Mouse (Mus musculus): ENCODE measurements around the gene Nhsl2.
A peak's percentile ranks its signal among the peaks of the same experiment; 100 is the strongest.
"Not testable (repeated sequence)": the region's sequence is repeated elsewhere in the genome, so short reads cannot be mapped to it uniquely, and the experiment has no call there.

The Nhsl2 gene

DNA sequence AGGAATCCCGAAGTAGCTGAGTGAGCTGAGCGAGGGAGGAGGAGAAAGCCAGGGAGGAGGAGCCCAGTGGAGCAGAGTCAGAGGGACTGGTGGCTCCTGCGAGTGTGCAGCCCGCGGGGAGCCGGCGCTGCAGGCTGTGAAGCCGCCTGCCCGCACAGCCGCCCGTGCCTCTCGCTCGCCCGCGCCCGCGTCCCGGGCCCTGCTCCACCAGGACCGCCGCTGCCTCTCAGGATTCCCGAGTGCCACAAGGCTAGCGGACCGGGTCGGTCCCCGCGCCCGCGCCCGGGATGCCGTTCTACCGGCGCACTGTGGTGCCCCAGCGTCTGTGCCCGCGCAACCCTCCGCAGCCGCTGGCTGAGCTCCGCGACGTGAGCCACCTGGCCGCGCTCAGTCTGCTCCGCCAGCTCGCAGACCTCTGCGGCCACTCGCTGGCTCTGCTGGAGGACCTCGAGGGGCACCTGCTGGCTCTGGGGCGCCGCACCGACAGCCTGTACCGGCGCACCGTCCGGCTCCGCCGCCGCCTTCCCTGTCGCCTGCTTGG is at the start of gene Nhsl2:
Gene Nhsl2, plus strand, starts transcription at position 105 of the 541 bp plus-strand sequence.
- peak; percentile 6 for DNase-seq

DNA sequence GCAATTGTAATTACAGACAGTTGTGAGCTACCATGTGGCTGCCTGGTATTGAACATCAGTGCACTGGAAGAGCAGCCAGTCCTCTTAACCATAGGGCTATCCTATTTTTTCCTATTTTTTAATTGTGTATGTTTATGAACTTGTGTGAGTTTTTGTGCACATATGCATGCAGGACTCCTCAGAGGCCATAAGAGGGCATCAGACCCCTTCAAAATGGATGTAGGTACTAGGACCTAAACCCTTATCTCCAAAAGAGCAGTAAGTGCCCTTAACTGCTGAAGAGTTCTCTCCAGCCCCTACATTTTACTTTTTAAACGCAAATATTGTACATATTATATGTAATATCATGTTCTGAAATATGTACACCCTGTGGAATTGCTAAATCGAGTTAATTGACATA is 43.7 kb upstream of the Nhsl2 start:
- DNase-seq, result no peak

DNA sequence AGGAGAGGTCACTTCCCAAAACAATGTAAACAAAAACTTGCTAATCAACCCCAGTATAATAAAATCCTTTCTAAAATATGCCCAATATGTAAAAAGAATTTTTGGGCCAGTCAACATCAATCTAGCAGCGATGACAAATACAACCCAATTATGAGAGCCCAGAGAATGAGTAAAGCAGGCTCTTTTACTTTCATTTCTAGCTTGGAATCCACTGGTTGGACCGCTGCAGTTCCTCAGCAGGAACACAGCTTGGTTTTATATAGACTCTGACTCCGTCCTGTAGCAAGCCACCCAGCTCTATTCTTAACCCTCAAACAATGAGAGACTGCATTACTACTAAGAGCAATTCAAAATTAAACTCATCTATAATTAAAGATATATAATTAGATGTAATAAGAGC is 37.4 kb upstream of the Nhsl2 start:
- no peak for DNase-seq

DNA sequence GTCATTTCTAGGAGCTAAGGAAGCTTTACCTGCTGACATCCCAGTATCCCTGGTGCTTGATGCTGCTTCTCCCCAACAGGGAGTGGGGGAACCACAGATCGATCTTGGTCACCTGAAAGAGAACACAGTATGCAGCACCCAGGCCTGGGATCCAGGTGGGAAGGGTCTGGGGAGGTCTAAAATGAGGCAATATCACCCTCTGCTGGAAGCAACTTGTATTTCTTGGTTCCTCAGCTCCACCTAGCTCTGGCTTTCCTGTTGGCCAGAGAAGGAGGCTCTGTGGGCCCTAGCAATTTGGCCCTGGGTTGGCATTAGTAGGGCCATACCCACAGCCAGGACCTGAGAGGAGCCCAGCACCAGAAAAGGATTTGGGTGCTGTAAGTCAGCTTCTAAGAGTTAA is 30.0 kb upstream of the Nhsl2 start:
- DNase-seq, result peak; percentile 24

DNA sequence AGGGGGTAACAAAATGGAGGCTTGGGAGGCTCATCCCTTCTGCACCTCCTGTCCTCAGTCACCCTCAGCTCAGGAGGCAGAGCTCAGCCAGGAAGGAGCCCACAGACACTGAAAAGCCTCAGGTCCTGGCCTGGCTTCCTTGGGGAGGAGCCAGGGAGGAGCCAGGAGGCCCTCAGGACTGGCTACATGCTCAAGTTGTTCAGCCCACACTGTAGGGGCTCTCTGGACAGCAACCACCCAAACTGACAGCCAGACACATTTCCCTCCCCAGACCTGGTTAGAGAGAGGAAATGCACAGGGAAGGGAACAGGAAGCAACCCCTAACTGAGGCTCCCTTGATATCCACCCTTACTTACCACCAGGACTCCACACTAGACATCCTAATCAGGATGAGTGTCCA is 29.2 kb upstream of the Nhsl2 start:
- DNase-seq, result not testable (repeated sequence)

DNA sequence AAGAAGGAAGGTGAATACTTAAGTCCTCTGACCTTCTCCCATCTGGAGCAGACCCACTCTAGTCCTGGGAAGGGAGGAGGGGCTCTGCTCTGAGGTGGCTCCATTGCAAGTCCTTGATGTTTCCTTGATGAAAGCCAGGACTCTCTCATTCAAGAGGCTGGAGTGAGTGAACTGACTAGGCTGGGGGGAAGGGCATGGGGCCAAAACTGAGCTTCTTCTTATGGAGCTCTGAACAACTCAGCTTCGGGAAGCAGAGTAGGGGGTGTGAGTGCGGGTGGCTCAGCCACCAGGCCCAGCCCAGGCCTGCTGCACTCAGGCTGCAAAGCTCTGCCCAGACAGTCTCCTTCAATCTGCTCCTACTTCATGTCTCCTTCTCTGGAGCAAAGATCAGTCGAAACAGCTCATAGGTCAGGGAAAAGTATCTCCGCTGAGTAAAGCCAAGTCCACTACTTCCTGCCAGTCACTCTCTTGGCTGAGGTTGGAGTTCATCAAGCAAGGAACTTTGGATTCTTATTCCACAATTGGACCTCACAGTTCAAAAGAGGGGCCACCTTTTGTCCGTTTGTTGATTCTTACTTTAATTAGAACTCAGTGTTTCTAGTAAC is 1.9 kb upstream of the Nhsl2 start:
- no peak for DNase-seq

DNA sequence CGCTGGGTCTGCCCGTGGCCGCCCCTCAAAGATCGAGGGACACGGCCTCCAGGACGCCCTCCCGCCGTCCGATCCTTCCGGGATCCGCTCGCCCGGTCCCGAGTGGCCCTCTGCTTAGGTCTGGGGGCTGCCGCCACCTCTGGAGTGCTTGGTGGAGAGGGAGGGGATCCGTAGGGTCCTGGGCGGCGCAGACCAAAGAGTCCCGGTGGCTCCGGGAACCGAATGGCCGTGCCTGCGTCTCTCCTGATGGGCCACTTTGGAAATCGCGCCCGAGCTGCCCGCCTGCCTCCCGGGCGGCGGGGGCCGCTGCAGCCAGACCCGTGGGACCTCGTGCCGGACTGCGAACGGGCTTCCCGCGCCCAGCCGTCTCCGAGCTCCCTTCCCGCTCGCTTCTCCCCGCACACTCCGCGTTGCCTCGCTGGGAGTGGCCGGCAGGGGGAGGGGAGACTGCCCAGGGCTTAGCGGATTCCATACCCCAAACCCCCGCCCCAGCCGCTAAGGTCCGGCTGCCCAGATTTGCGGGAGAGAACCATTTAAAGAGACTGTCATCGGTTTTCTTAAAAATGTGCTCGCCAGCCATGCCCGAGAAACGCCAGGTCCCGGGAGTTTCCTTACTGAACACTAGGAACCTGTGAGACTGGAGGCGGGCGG is 841 bp downstream of the Nhsl2 start:
- DNase-seq, result peak; percentile 3

DNA sequence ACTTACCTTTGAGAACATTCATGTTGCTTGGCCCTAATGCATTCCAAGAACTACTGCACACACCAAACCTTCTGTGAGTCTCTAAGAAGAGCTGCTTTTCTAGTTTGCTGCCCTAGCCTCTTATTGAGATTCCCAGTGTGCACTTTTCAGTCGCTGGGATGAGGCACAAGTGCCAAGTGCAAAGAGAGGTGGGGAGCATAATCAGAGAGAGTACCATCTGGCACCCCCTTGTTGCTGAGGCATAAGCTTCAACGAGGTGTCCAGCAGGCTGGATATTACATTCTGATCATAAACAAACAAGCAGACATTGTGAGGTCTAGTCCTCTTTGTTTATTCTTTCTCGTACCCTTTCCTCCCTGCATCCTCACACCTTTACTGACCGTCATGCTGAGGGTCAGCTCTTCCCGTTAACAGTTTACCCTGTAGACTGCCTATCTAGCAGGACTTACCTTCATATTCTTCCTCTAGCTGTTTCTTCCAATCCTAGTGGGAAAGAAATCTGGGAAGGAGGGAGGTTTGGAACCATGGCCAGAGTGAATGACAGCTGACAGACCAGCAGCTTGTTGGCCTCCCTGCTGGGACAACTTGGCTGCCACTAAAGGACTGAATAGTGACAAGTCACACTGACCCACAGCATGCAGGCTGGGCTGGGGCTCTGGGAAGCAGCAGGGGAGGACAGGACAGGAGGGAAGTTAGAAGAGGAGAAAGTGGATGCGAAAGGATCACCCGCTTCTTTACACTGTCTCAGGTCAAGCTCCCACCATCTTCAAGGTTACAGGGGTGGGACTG is 2.6 kb downstream of the Nhsl2 start:
- DNase-seq, result no peak

DNA sequence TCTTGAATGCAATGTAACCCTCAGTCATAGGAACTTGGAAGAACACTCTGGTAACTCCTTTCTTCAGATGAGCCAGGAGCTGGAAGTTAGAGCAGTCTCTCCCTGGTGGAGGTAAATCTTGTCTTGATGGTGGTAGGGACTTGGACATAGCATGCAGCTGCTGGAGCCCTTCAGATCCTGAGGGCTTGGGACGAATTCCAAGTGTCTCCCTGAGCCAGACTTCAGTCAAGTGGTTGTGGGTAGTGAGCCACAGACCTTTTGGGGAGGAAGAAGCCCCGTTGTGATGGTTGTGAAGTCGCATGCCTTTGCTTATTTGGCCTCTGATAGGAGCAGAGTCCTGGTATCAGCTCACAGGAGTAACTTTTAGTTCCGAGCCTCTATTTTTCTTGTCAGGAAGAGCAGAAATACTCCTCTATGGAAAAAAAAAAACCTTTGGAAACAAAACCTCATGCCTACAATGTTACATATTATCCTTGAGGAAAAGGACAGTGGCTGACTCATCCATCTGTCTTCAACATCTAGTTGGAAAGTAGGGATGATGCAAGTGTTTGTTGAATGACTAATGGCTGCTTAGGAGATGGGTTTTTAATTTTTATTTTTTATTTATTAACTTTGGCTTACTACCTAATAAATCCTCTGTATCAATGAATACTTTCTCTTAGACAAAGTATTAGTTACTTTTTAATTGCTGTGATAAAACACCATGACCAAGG is 14.6 kb downstream of the Nhsl2 start:
- no peak for DNase-seq

DNA sequence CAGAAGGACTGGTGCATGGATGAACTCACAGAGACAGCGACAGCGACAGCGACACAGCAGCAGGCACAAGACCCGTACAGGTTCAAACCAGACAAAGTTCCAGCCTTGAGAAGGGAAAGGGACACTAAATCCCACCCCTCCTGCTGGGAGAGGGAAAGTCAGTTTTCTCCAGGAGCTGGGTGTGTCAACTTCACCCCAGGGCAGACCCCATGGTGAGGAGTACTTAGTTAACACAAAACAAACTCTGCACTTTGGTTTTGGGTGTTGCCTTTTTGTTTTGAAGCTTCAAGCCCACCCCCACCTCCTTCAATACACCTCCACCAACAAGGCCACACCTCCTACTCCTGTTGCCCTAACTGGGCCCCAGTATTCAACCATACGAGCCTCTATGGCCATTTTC is 15.6 kb downstream of the Nhsl2 start:
- DNase-seq, result no peak

DNA sequence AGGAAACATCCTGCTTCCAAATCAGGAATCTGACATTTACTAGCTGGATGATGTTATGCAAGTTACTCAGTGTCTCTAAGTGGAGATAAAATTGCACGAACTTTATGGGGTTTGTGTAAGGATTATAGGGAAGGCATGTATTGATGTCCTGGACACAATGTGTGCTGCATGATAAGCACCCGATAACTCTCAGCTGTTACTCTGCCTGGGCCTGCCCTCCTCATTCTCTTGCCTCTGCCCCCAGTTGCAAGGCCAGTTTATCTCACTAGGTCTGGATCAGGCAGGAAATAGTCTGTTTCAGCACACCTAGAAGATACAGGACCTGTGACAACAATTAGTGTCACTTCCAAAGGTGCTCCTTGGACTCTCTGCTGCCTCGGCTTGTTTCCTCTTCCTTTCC is 25.0 kb downstream of the Nhsl2 start:
- no peak for DNase-seq

DNA sequence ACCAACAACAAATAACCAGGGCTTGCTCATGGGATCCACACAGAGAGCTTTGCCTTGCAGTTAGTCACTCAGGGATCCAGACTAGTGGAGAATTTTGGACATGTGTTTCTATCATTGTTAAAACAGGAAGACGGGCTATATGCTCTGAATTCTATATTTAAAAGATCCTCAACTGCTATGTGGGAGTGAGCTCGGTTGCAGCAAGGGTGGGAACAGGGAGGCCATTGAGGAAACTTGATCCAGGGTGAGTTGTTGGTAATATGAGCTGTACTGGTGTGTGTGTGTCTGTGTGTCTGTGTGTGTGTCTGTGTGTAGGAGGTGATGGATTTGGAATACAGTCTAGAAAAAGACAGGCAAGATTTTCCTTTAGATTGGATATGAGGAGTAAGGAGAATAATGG is 25.7 kb downstream of the Nhsl2 start:
- no peak for DNase-seq

DNA sequence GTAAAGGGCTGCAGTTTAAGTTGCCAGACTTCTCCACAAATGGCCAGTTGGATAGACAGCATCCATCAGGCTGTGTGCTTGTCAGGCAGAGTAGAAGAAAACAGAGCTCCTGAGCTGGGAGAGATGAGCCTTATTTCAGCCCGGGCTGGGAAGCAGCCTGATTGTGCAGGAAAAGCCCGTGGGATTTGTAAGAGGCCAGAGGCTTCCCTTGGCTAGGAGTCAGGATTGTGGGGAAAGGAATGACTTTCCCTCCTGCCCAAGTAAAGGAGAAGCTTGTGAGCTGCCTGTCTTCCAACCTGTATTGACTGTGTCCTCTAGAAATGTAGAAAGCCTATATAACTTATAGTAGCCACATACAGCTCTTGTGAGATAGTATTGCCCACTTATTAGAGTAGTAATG is 27.0 kb downstream of the Nhsl2 start:
- no peak for DNase-seq

DNA sequence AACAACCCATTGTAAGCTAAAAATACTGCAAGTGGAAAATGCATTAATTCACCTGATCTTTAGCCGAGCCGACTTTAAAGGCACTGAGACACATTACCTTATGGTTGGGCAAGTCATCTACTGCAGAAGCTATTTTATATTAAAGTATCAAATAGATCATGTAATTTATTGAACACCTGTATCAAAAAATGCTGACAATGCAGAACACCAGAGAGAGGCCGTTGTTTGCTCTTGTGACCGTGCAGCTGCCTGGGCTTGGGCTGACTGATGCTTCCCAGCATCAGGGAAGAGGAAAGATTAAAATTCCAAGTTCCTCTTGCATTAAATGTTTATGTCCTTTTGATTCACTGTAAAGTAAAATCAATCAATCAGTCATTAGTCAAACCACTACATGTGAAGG is 28.7 kb downstream of the Nhsl2 start:
- no peak for DNase-seq

DNA sequence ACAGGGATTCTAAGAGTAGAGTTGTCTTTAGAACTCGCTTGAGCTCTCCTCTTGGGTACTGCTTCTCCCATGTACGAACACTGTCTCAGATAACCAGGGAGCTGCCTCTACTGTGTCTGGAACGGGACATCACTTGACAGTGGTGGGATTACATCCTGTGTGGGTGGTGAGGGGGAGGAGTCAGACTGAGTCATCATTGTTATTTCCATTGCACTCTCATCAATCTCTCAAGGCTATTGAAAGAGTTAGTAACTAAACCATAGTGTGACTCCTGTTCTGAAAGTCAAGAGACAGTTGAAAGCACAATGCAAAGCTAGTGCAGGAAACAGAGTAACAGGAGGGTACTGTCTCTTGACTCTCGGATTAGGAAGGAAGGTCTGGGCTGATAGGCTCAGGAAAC is 29.4 kb downstream of the Nhsl2 start:
- DNase-seq, result peak; percentile 4

DNA sequence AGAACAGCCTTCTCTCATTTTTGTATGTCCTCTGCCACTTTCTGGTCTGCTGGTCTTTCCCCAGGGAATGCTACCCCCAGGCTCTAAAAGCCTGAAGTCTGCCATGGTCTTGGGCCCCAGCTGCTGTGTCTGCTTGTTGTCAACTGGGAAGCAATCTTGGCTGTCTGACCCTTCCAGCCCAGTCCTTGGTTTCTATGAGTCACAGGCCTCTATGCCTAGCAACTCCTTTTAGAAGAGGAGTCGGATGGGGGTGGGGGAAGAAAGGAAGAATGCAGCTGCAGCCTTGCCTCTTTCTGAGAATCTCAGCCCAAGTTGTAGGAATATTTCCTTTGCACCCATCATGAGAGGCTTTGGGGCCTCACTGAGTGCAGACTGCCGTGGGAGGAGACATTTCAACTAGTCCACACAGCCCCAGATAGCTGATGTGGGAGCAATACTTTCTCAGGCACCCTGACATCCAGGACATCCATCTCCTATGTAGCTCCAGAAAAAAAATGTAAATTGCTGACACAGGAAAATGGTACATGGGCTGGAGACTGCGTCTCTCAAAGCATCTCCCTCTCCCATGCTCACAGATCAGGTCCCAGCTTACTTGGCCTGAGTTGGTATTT is 33.1 kb downstream of the Nhsl2 start:
- DNase-seq, result no peak

DNA sequence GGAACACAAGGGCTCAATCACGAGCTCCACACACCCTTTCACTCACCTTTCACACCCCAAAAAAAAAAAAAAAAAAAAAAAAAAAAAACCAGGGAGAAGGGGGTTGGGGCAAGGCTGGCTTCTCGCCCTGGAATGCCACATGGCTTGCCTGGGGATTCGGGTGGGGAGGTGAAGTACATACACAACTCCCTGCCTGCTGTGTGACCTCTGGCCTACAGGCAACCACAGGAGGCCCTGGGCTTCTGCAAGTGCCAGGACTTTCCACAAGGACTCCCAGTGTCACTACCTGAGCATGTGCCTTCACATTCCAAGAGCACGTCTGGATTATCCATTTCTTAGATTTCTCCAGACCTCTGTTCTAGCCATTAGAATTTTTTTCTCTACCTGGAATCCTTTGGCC is 40.2 kb downstream of the Nhsl2 start:
- DNase-seq, result no peak

DNA sequence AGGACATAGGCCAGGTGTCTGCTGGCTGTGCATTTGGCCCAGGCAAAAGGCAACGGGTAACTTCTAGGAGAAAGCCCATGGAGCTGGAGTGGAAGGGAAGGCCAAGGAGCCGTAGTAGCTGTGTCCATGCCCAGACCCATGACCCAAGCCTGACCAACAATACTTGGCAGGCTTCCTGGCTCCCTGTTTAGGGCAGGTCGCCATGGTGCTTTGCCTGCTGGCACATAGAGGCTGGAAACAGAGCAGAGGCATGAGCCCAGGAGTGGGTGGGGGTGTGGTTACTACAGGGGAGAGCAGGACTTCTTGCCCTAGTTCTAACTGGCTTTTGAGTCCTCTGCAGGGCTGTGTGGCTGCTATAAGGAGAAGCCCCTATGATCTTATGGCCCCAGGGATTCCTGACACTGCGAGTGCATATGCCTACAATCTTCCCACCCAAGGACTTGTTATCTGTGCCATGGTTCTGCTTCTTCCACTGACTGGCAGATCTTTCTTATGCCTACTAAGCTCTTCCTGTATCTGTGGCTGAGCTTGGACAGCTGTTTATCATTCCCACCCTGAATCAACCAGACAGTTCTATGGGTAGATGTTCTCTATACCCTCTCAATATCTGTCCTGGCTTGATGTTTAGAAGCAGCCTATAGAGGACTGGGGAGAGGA is 40.8 kb downstream of the Nhsl2 start:
- no peak for DNase-seq

DNA sequence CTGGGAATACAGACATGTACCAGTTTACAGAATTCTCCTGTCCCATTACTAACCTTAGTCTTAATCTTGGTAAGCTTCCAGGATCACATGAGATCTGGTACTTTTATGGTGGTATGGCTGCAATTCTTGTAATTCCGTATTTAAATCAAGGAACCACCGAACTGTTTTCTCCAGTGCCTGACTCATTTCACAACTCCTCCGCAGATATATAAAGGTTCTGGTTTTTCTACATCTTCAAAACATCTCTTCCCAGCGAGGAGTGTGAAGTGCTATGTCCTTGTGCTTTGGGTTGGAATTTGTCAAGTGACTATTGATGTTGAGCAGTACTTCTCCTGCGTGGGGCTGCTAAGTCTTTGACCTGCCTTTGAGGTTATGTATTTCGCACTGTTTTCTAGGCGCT is 44.6 kb downstream of the Nhsl2 start:
- no peak for DNase-seq

DNA sequence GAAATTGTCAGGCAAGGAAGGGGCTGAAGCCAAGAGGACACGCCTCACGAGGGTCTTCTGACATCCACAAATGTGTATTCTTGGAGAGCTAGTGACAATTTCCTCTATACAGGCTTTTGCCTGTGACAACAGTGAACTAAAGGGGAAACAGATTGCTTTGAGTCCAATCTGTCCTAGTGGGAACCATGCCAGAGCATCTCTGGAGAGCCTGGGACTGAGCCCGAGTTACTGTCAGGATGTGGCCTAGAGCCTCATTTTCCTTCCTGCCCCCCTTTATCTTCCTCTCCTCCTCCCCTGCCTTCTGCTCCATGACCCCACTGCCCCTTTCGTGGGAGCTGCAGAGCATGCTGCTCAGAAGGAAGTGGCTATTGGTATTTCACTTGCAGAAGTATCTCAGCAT is 49.2 kb downstream of the Nhsl2 start:
- DNase-seq, result no peak

DNA sequence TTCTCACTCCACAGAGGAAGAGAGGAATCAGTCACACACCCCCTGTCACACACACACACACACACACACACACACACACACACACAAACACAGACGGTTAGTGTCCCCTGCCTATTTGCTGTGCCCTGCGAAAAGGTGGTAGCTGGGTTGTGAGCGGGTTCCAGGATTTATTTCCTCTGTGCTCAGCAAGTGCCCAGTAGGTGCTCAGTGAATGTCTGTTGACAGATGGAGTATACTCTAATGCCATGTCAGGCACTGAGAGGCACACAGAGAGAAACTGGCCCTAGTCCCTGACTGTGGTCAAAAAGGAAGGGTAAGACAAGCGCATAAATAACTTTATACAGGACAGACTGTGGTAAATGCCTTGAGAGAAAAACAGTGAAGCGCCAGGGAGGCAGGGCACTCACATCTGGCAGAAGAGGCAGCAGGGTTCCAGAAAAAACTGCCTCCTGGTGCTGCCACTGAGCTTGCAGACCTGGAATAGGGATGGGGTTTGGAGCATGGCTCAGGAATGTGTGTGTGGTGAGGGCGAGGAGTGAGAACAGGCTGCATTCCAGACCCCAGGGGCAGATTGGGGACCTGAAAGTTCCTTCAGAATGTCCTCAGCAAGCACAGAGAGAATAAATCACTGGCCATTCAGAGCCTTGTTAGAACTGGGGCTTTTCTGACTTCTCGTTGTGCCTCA is 52.8 kb downstream of the Nhsl2 start:
- no peak for DNase-seq

DNA sequence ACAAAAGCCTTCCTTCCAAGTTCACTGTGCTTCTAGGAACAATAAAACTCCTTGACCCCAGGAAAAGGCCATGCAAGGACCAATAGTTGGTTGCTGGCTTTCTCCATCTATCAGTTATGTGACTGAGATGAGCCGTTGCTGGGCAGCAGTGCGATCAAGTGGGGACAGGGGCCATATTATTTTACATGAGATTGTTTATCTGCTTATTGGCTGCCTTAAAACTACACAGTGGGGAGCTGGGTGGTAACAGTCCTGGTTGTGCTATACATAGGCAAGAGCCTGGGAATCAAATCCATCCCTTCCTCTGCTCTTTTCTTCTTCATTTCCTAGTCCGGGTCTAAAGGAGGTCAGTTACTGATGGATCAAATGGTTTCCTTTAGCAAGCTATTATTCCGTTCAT is 53.4 kb downstream of the Nhsl2 start:
- no peak for DNase-seq

Data from thymus, postnatal 14 days (tissue).